Mouse (Mus musculus): ENCODE data around the gene D17Wsu92e. TPM values are rescaled to one million over a fixed set of nuclear protein-coding genes. Genes with fewer than 3 reads are reported as not detected.

The D17Wsu92e gene
- polyA plus RNA-seq, 1 experiment from 2014 or later = 20.3 TPM

DNA sequence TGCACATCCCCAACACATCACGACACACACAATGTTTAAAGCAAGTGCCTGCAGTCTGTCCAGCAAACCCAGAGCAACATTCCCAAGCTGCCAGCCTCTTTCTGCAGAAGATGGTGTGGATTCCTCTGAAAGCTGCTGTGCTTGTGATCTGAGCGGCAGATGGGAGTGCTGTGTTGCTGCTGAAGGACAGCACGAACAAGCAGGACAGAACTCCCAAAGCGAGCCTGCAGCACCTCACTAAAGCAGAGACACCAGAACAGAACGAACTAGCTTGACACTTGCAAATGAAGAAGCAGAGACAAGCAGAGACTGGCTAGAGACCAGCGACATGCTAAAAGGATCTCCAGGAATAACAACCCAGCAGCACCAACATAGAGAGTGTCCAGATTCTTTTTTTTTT lies 48.8 kb downstream of the D17Wsu92e start:
- no peak for DNase-seq (ENCODE audit: low spot score)
- TF ChIP-seq CTCF (IDR thresholded peaks at IDR 0.05) = no peak
- TF ChIP-seq EP300 (IDR thresholded peaks at IDR 0.05) = no peak
- WGBS = 83% methylated on average over 6 of the region's 6 CpGs
- Histone ChIP-seq H3K4me3 (ENCODE audit: low read depth, low read length) (no peak overlapping the region), H3K27me3 (replicated peaks; ENCODE audit: insufficient read depth, low read length) (no peaks in the 10 kb centered on the region), H3K27ac (ENCODE audit: low read length) (no peak overlapping the region), H3K36me3 (ENCODE audit: insufficient read depth, low read length) (0 out of 2 replicates have a peak, but pooled peaks cover 11% of the 10 kb centered on the region), H3K4me2 (replicated peaks; ENCODE audit: low read depth, low read length) (no peak overlapping the region), H3K9me3 (ENCODE audit: low read length) (no peaks in the 10 kb centered on the region), H3K9ac (replicated peaks; ENCODE audit: low read depth) (no peak overlapping the region), H3K4me1 (ENCODE audit: insufficient read depth, low read depth, low read length) (no peaks in the 10 kb centered on the region)
- no peak for ATAC-seq

DNA sequence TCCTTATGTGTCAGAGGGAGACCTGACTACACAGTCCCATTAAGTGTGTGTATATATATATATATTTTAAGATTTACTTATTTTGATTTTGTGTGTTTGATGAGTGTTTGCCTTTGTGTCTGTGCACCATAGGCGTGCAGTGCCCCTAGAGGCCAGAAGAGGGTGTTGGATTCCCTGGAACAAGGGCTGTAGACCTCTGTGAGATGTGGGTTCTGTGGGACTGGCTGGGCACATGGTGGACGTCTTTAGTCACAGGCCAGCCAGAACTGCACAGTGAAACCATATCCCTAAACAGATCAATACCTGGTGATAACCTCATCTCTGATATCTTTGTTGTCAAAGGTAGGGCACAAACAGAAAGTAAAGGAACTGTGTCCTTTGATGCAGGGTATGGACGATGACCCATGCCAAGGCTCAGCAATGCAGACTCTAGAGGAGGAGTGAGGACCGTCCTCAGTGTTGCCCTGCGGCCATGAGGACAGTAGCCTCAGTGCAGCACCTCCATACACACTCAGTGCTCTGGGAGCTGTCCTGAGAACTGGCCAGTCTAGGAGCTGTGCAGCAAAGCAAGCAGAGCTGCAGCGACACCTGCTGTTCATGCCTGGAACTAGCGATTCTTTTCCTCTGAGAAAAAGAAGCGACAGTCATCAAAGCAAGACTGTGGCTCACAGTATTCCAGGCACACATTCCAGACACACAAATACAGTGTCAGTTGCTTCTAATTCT lies 51.5 kb downstream of the D17Wsu92e start:
- Histone ChIP-seq H3K27ac (ENCODE audit: low read length) (no peak overlapping the region), H3K36me3 (ENCODE audit: insufficient read depth, low read length) (peaks cover 13% of the 10 kb centered on the region; the same call in 1 of the 2 replicates), H3K4me2 (replicated peaks; ENCODE audit: low read depth, low read length) (no peak overlapping the region), H3K4me1 (ENCODE audit: insufficient read depth, low read depth, low read length) (no peaks in the 10 kb centered on the region), H3K9ac (replicated peaks; ENCODE audit: low read depth) (no peak overlapping the region), H3K9me3 (ENCODE audit: low read length) (no peaks in the 10 kb centered on the region), H3K27me3 (replicated peaks; ENCODE audit: insufficient read depth, low read length) (no peaks in the 10 kb centered on the region), H3K4me3 (ENCODE audit: low read depth, low read length) (no peak overlapping the region)
- 68% methylated on average over 8 of the region's 8 CpGs for WGBS
- TF ChIP-seq CTCF (IDR thresholded peaks at IDR 0.05) (peak; percentile 88), EP300 (IDR thresholded peaks at IDR 0.05) (no peak)
- peak; percentile 64 for DNase-seq (ENCODE audit: low spot score)
- peak; percentile 75 for ATAC-seq

DNA sequence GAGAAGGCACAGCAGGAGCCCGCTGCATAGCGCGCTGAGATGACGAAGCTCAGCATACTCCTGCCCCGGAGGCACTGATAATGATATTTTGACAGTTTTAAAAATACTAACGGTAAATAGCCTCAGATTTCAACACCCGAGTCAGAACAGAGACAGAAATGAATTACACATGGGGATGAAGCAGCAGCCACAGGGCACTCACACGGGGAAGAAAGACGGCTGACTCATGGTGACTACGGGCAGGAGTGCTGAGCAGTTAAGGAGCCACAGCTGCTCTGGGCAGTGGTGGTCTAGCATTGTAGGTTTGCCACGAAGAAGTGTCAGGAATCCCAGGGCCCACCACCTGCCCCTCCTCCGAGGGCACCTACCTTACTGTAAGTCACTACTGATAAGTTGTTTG lies 52.9 kb downstream of the D17Wsu92e start:
- H3K27me3 ChIP-seq (replicated peaks; ENCODE audit: insufficient read depth, low read length) = no peaks in the 10 kb centered on the region
- H3K4me2 ChIP-seq (replicated peaks; ENCODE audit: low read depth, low read length) = no peak overlapping the region
- no peak for ATAC-seq
- H3K27ac ChIP-seq (ENCODE audit: low read length) = no peak overlapping the region
- no peak overlapping the region for H3K4me3 ChIP-seq (ENCODE audit: low read depth, low read length)
- peaks cover 13% of the 10 kb centered on the region; the same call in 1 of the 2 replicates for H3K36me3 ChIP-seq (ENCODE audit: insufficient read depth, low read length)
- DNase-seq (ENCODE audit: low spot score) = no peak
- H3K9me3 ChIP-seq (ENCODE audit: low read length) = no peaks in the 10 kb centered on the region
- no peak overlapping the region for H3K9ac ChIP-seq (replicated peaks; ENCODE audit: low read depth)
- WGBS = 80% methylated on average over 12 of the region's 12 CpGs
- no peaks in the 10 kb centered on the region for H3K4me1 ChIP-seq (ENCODE audit: insufficient read depth, low read depth, low read length)
- TF ChIP-seq CTCF (IDR thresholded peaks at IDR 0.05) = no peak
- no peak for TF ChIP-seq EP300 (IDR thresholded peaks at IDR 0.05)

DNA sequence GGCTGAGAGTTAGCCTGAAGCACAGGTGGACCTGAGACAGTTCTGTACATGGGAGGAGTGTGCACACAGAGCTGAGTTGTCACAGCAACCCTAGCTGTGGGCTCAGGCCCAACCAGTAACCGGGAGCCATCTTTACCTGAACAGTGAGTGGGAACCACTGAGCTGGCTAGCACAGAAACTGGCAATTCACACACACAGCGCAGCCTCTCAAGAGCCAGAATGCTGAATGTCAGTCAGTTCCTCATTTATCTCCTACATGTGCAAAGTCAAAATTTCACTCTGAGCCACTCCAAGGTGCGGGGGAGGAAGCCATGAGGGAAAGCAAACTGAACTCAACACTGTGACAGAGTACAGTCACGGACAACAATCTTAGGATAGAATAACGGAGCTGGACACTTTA lies 53.3 kb downstream of the D17Wsu92e start:
- no peak overlapping the region for H3K27ac ChIP-seq (ENCODE audit: low read length)
- no peaks in the 10 kb centered on the region for H3K9me3 ChIP-seq (ENCODE audit: low read length)
- ATAC-seq (no peak), DNase-seq (ENCODE audit: low spot score) (no peak)
- TF ChIP-seq CTCF (IDR thresholded peaks at IDR 0.05) = no peak
- no peak for TF ChIP-seq EP300 (IDR thresholded peaks at IDR 0.05)
- no peak overlapping the region for H3K4me2 ChIP-seq (replicated peaks; ENCODE audit: low read depth, low read length)
- H3K27me3 ChIP-seq (replicated peaks; ENCODE audit: insufficient read depth, low read length) = no peaks in the 10 kb centered on the region
- WGBS = 77% methylated on average over 5 of the region's 5 CpGs
- no peak overlapping the region for H3K9ac ChIP-seq (replicated peaks; ENCODE audit: low read depth)
- no peak overlapping the region for H3K4me3 ChIP-seq (ENCODE audit: low read depth, low read length)
- no peaks in the 10 kb centered on the region for H3K4me1 ChIP-seq (ENCODE audit: insufficient read depth, low read depth, low read length)
- H3K36me3 ChIP-seq (ENCODE audit: insufficient read depth, low read length) = peaks cover 13% of the 10 kb centered on the region; the same call in 1 of the 2 replicates

DNA sequence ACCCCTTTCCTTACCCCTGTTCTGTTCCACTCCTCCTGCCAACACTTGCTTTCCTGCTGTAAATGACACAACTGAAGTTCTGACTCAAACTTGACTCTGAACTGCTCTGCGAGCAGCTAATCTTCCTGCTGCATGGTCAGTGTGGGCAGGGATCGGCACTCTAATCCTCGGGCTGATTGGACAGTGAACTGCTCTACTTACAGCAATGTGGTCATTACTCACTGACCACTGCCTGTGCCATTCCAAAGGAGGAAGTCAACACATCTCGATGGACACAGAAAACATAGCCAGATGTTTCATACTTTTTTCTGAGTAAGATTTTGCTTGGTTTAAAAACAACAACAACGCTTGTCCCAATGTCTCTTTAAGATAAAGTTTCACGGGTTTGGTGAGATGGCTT lies 55.4 kb downstream of the D17Wsu92e start:
- Histone ChIP-seq H3K36me3 (ENCODE audit: insufficient read depth, low read length) (peaks cover 13% of the 10 kb centered on the region; the same call in 1 of the 2 replicates), H3K27ac (ENCODE audit: low read length) (no peak overlapping the region), H3K9ac (replicated peaks; ENCODE audit: low read depth) (no peak overlapping the region), H3K4me3 (ENCODE audit: low read depth, low read length) (no peak overlapping the region), H3K9me3 (ENCODE audit: low read length) (no peaks in the 10 kb centered on the region), H3K4me1 (ENCODE audit: insufficient read depth, low read depth, low read length) (no peaks in the 10 kb centered on the region), H3K27me3 (replicated peaks; ENCODE audit: insufficient read depth, low read length) (no peaks in the 10 kb centered on the region), H3K4me2 (replicated peaks; ENCODE audit: low read depth, low read length) (no peak overlapping the region)
- ATAC-seq (no peak), DNase-seq (ENCODE audit: low spot score) (no peak)
- TF ChIP-seq EP300 (IDR thresholded peaks at IDR 0.05) (no peak), CTCF (IDR thresholded peaks at IDR 0.05) (no peak)
- 95% methylated on average over 6 of the region's 6 CpGs for WGBS

DNA sequence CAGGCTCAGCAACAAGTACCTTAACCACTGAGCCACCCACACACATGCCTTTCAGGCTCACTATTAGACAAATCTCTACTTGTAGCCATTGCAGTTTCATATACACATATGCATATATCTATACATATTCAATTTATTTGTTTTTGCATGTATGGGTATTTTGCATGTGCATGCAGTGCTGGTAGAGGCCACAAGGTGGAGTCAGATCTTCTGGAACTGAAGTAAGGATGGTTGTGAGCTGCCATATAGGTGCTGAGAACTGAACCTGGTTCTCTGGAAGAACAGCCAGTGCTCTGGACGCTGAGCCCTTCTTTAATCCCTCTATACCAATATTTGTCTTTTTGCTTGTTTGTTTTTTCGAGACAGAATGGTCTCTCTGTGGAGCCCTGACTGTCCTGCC lies 56.0 kb downstream of the D17Wsu92e start:
- Histone ChIP-seq H3K9me3 (ENCODE audit: low read length) (no peaks in the 10 kb centered on the region), H3K4me2 (replicated peaks; ENCODE audit: low read depth, low read length) (no peak overlapping the region), H3K9ac (replicated peaks; ENCODE audit: low read depth) (no peak overlapping the region), H3K27ac (ENCODE audit: low read length) (no peak overlapping the region), H3K4me3 (ENCODE audit: low read depth, low read length) (no peak overlapping the region), H3K27me3 (replicated peaks; ENCODE audit: insufficient read depth, low read length) (no peaks in the 10 kb centered on the region), H3K4me1 (ENCODE audit: insufficient read depth, low read depth, low read length) (no peaks in the 10 kb centered on the region), H3K36me3 (ENCODE audit: insufficient read depth, low read length) (peaks cover 13% of the 10 kb centered on the region; the same call in 1 of the 2 replicates)
- WGBS = 94% methylated on average over 2 of the region's 2 CpGs
- DNase-seq (ENCODE audit: low spot score) (no peak), ATAC-seq (no peak)
- no peak for TF ChIP-seq EP300 (IDR thresholded peaks at IDR 0.05)
- peak; percentile 57 for TF ChIP-seq CTCF (IDR thresholded peaks at IDR 0.05)
